ENCODE assay signal across 12 mouse cellular contexts in the genomic region with DNA sequence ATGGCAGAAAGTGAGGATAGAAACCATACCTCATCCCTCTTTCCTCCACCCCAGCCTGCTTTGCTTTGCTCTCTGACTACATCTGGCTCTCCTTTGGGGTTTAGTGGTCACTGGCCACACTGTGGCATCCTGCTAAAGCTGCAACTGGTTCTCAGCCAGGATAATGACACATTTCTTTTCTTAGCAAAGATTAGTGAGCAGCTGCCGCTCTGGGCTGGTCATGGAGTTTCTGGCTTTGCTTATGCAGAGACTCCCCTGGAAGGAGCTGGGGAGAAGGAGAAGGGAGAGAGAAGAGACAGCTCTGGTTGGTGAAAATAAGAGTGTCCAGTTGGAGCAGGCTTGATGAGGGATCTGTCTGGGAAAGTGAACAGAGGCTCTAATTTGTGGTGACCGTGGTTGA. TPM values are rescaled to one million over a fixed set of nuclear protein-coding genes. Genes with fewer than 3 reads are reported as not detected.
DNase-seq lines count a peak whose midpoint lies in the region; ATAC-seq and TF ChIP-seq lines count a peak whose summit lies in the region.
"Had no signal": no experiment of that assay in that cellular context is flagged by ENCODE, and none has a peak within 500 bp of the region (broad histone marks: within the 10 kb centered on the region; RNA-seq: fewer than 3 reads in every experiment).

No protein-coding gene starts in this region.

- H3K36me3 ChIP-seq in hindbrain, postnatal 0 days (ENCODE audit: insufficient read depth, low read length) = peaks cover 6% of the 10 kb centered on the region; the same call in 1 of the 2 replicates
- H3K36me3 ChIP-seq in hindbrain, embryonic 11.5 days (ENCODE audit: control insufficient read depth, insufficient read depth, low read length) = peaks cover 8% of the 10 kb centered on the region
- peaks cover 51% of the 10 kb centered on the region for H3K36me3 ChIP-seq in embryonic facial prominence, embryonic 15.5 days
- H3K36me3 ChIP-seq in heart, embryonic 11.5 days (ENCODE audit: control insufficient read depth, insufficient read depth, low read length) = 0 out of 2 replicates have a peak, but pooled peaks cover 10% of the 10 kb centered on the region
- H3K36me3 ChIP-seq in neural tube, embryonic 15.5 days = peaks cover 37% of the 10 kb centered on the region

- no peaks in the 10 kb centered on the region for H3K9me3 ChIP-seq in hindbrain, postnatal 0 days (ENCODE audit: low read length)
- H3K9me3 ChIP-seq in hindbrain, embryonic 11.5 days (ENCODE audit: control insufficient read depth, low read length) = no peaks in the 10 kb centered on the region
- H3K9me3 ChIP-seq in embryonic facial prominence, embryonic 15.5 days (replicated peaks) = no peaks in the 10 kb centered on the region
- H3K9me3 ChIP-seq in heart, embryonic 11.5 days (replicated peaks; ENCODE audit: control insufficient read depth, low read length) = no peaks in the 10 kb centered on the region
- H3K9me3 ChIP-seq in neural tube, embryonic 15.5 days (replicated peaks) = no peaks in the 10 kb centered on the region
- H3K9me3 ChIP-seq: embryonic facial prominence, embryonic 12.5 days; limb, embryonic 12.5 days had no signal

- 0 out of 2 replicates have a peak, but pooled peaks have one; percentile 22 for ATAC-seq in hindbrain, postnatal 0 days
- no peak for ATAC-seq in hindbrain, embryonic 11.5 days (ENCODE audit: low FRiP score)
- ATAC-seq in embryonic facial prominence, embryonic 15.5 days (ENCODE audit: insufficient number of reproducible peaks, low FRiP score, low TSS enrichment, low read depth) = peak; percentile 74; the same call in 1 of the 2 replicates
- no peak for ATAC-seq in heart, embryonic 11.5 days (replicated peaks; ENCODE audit: insufficient number of reproducible peaks, low FRiP score, low TSS enrichment)
- no peak for ATAC-seq in neural tube, embryonic 15.5 days (ENCODE audit: low FRiP score)
- ATAC-seq in erythroid progenitor cell, adult 5-6 weeks (replicated peaks; ENCODE audit: low FRiP score, poor library complexity, severe bottlenecking) = no peak
- no peak for ATAC-seq in megakaryocyte-erythroid progenitor cell, adult 5-6 weeks (replicated peaks; ENCODE audit: low FRiP score, low TSS enrichment, poor library complexity, severe bottlenecking)

- no peak for DNase-seq in hindbrain, postnatal 0 days (ENCODE audit: low spot score)
- no peak for DNase-seq in hindbrain, embryonic 11.5 days (ENCODE audit: low spot score)
- no peak for DNase-seq in urinary bladder, postnatal 4 days (ENCODE audit: low spot score in 2 of 2)
- DNase-seq: kidney, postnatal 14 days; lung, postnatal 36 days had no signal

- H3K4me3 ChIP-seq in hindbrain, postnatal 0 days (ENCODE audit: low read length) = no peak overlapping the region
- H3K4me3 ChIP-seq in hindbrain, embryonic 11.5 days (ENCODE audit: low read depth, low read length) = no peak overlapping the region
- no peak overlapping the region for H3K4me3 ChIP-seq in embryonic facial prominence, embryonic 15.5 days (replicated peaks)
- H3K4me3 ChIP-seq in heart, embryonic 11.5 days (ENCODE audit: low read depth, low read length) = no peak overlapping the region
- no peak overlapping the region for H3K4me3 ChIP-seq in neural tube, embryonic 15.5 days (replicated peaks)
- H3K4me3 ChIP-seq: embryonic facial prominence, embryonic 12.5 days; limb, embryonic 12.5 days had no signal

- no peak for TF ChIP-seq CTCF in hindbrain, postnatal 0 days (IDR thresholded peaks at IDR 0.05; ENCODE audit: low read depth)

- WGBS in hindbrain, postnatal 0 days = 50% methylated on average over 2 of the region's 2 CpGs
- 80% methylated on average over 2 of the region's 2 CpGs for WGBS in hindbrain, embryonic 11.5 days
- WGBS in embryonic facial prominence, embryonic 15.5 days = 41% methylated on average over 2 of the region's 2 CpGs
- WGBS in heart, embryonic 11.5 days (ENCODE audit: insufficient replicate concordance) = 47% methylated on average over 2 of the region's 2 CpGs
- 53% methylated on average over 2 of the region's 2 CpGs for WGBS in neural tube, embryonic 15.5 days

- H3K4me1 ChIP-seq in hindbrain, postnatal 0 days (ENCODE audit: insufficient read depth, low read length) = no peaks in the 10 kb centered on the region
- no peaks in the 10 kb centered on the region for H3K4me1 ChIP-seq in hindbrain, embryonic 11.5 days (replicated peaks; ENCODE audit: control insufficient read depth, insufficient read depth, low read length)
- H3K4me1 ChIP-seq in embryonic facial prominence, embryonic 15.5 days = peaks cover 32% of the 10 kb centered on the region
- peaks cover 3% of the 10 kb centered on the region for H3K4me1 ChIP-seq in heart, embryonic 11.5 days (ENCODE audit: control insufficient read depth, insufficient read depth, low read length)
- peaks cover 8% of the 10 kb centered on the region; the same call in 1 of the 2 replicates for H3K4me1 ChIP-seq in neural tube, embryonic 15.5 days
- H3K4me1 ChIP-seq: embryonic facial prominence, embryonic 12.5 days; limb, embryonic 12.5 days had no signal

- no peak overlapping the region for H3K4me2 ChIP-seq in hindbrain, postnatal 0 days (ENCODE audit: low read depth, low read length)
- H3K4me2 ChIP-seq in hindbrain, embryonic 11.5 days (replicated peaks; ENCODE audit: low read depth, low read length) = no peak overlapping the region
- no peak overlapping the region for H3K4me2 ChIP-seq in embryonic facial prominence, embryonic 15.5 days (replicated peaks)
- H3K4me2 ChIP-seq in heart, embryonic 11.5 days = no peak overlapping the region
- no peak overlapping the region for H3K4me2 ChIP-seq in neural tube, embryonic 15.5 days
- H3K4me2 ChIP-seq: embryonic facial prominence, embryonic 12.5 days; limb, embryonic 12.5 days had no signal

- no peak overlapping the region for H3K27ac ChIP-seq in hindbrain, postnatal 0 days
- H3K27ac ChIP-seq in hindbrain, embryonic 11.5 days (ENCODE audit: low read depth, low read length) = no peak overlapping the region
- H3K27ac ChIP-seq in embryonic facial prominence, embryonic 15.5 days (replicated peaks) = peak overlapping the region; percentile 68
- no peak overlapping the region for H3K27ac ChIP-seq in heart, embryonic 11.5 days (ENCODE audit: low read depth, low read length)
- 0 out of 2 replicates have a peak overlapping the region, but pooled peaks have one; percentile 37 for H3K27ac ChIP-seq in neural tube, embryonic 15.5 days (replicated peaks)
- H3K27ac ChIP-seq: embryonic facial prominence, embryonic 12.5 days; limb, embryonic 12.5 days had no signal

- no peak overlapping the region for H3K9ac ChIP-seq in hindbrain, postnatal 0 days (replicated peaks; ENCODE audit: low read length)
- no peak overlapping the region for H3K9ac ChIP-seq in hindbrain, embryonic 11.5 days (ENCODE audit: low read depth, low read length)
- H3K9ac ChIP-seq in embryonic facial prominence, embryonic 15.5 days = no peak overlapping the region
- H3K9ac ChIP-seq in heart, embryonic 11.5 days (ENCODE audit: low read depth, low read length) = peak overlapping the region; percentile 36; the same call in 1 of the 2 replicates
- H3K9ac ChIP-seq in neural tube, embryonic 15.5 days (replicated peaks) = no peak overlapping the region
- H3K9ac ChIP-seq: embryonic facial prominence, embryonic 12.5 days; limb, embryonic 12.5 days had no signal

- no peaks in the 10 kb centered on the region for H3K27me3 ChIP-seq in hindbrain, postnatal 0 days (ENCODE audit: insufficient read depth, low read length)
- no peaks in the 10 kb centered on the region for H3K27me3 ChIP-seq in hindbrain, embryonic 11.5 days (ENCODE audit: control insufficient read depth, insufficient read depth, low read length)
- H3K27me3 ChIP-seq in embryonic facial prominence, embryonic 15.5 days = no peaks in the 10 kb centered on the region
- no peaks in the 10 kb centered on the region for H3K27me3 ChIP-seq in heart, embryonic 11.5 days (ENCODE audit: control insufficient read depth, insufficient read depth, low read length)
- H3K27me3 ChIP-seq in neural tube, embryonic 15.5 days (replicated peaks) = no peaks in the 10 kb centered on the region
- H3K27me3 ChIP-seq: embryonic facial prominence, embryonic 12.5 days; limb, embryonic 12.5 days had no signal

RNA-seq across cellular contexts. Expression of a gene that starts 50.8 kb away (rescaled TPM):
- 32.2 and 37.4 TPM in 2 replicates for total RNA-seq in hindbrain, postnatal 0 days (2014; rRNA removed)
- 6.7 and 7.4 TPM in 2 replicates for polyA plus RNA-seq in hindbrain, postnatal 0 days (2015; fragmentation: Nextera tagmentation; extraction: Ambion mirVana)
- polyA plus RNA-seq in hindbrain, embryonic 11.5 days (2014; fragmentation: Nextera tagmentation; extraction: Ambion mirVana) = 21.1 and 24.2 TPM in 2 replicates
- 32.3 and 33.9 TPM in 2 replicates for polyA plus RNA-seq in embryonic facial prominence, embryonic 15.5 days (2015; fragmentation: Nextera tagmentation; extraction: Ambion mirVana)
- polyA plus RNA-seq in heart, embryonic 11.5 days (2014; fragmentation: Nextera tagmentation; extraction: Ambion mirVana) = 14.8 and 15.3 TPM in 2 replicates
- polyA plus RNA-seq in neural tube, embryonic 15.5 days (2015; fragmentation: Nextera tagmentation; extraction: Ambion mirVana) = 17.2 and 17.8 TPM in 2 replicates
- total RNA-seq in erythroid progenitor cell, adult 5-6 weeks (2015; ENCODE audit: low replicate concordance) = 0.72 and 2.1 TPM in 2 replicates
- total RNA-seq in erythroid progenitor cell, adult 5-6 weeks (2017; ENCODE audit: low replicate concordance) = 0.26 TPM in 1 of 2 replicates, not detected in the other
- total RNA-seq in megakaryocyte-erythroid progenitor cell, adult 5-6 weeks (2014; fragmentation: Nextera tagmentation) = 0.99 and 1.9 TPM in 2 replicates
- total RNA-seq in megakaryocyte-erythroid progenitor cell, adult 5-6 weeks (2017) = 0.52 and 0.57 TPM in 2 replicates

RNA-seq across cellular contexts. Expression of a gene that starts 56.7 kb away (rescaled TPM):
- 47.4 and 53.8 TPM in 2 replicates for total RNA-seq in hindbrain, postnatal 0 days (2014; rRNA removed)
- polyA plus RNA-seq in hindbrain, postnatal 0 days (2015; fragmentation: Nextera tagmentation; extraction: Ambion mirVana) = 30.6 TPM in 2 replicates
- polyA plus RNA-seq in hindbrain, embryonic 11.5 days (2014; fragmentation: Nextera tagmentation; extraction: Ambion mirVana) = 65.5 and 73.2 TPM in 2 replicates
- polyA plus RNA-seq in embryonic facial prominence, embryonic 15.5 days (2015; fragmentation: Nextera tagmentation; extraction: Ambion mirVana) = 74.5 and 75.1 TPM in 2 replicates
- 34.7 and 39.1 TPM in 2 replicates for polyA plus RNA-seq in heart, embryonic 11.5 days (2014; fragmentation: Nextera tagmentation; extraction: Ambion mirVana)
- 34.9 and 38.5 TPM in 2 replicates for polyA plus RNA-seq in neural tube, embryonic 15.5 days (2015; fragmentation: Nextera tagmentation; extraction: Ambion mirVana)
- not detected in 2 replicates for total RNA-seq in erythroid progenitor cell, adult 5-6 weeks (2015; ENCODE audit: low replicate concordance)
- total RNA-seq in erythroid progenitor cell, adult 5-6 weeks (2017; ENCODE audit: low replicate concordance) = 0.26 TPM in 1 of 2 replicates, not detected in the other
- 8.2 and 8.8 TPM in 2 replicates for total RNA-seq in megakaryocyte-erythroid progenitor cell, adult 5-6 weeks (2014; fragmentation: Nextera tagmentation)
- total RNA-seq in megakaryocyte-erythroid progenitor cell, adult 5-6 weeks (2017) = 6.4 TPM in 1 of 2 replicates, not detected in the other

Comparison
In these comparisons a context has a peak if more than half of its experiments do, and no peak if none do; other contexts are left out.
1. ATAC-seq: peak in hindbrain, postnatal 0 days (single experiment) and embryonic facial prominence, embryonic 15.5 days (single experiment); none in hindbrain, embryonic 11.5 days (single experiment), heart, embryonic 11.5 days (single experiment), neural tube, embryonic 15.5 days (single experiment), erythroid progenitor cell, adult 5-6 weeks (single experiment) and megakaryocyte-erythroid progenitor cell, adult 5-6 weeks (single experiment).
2. H3K27ac ChIP-seq: peak in embryonic facial prominence, embryonic 15.5 days (single experiment) and neural tube, embryonic 15.5 days (single experiment); none in hindbrain, postnatal 0 days (single experiment), hindbrain, embryonic 11.5 days (single experiment) and heart, embryonic 11.5 days (single experiment).